ENCODE assay signal across 8 mouse cellular contexts in the genomic region with DNA sequence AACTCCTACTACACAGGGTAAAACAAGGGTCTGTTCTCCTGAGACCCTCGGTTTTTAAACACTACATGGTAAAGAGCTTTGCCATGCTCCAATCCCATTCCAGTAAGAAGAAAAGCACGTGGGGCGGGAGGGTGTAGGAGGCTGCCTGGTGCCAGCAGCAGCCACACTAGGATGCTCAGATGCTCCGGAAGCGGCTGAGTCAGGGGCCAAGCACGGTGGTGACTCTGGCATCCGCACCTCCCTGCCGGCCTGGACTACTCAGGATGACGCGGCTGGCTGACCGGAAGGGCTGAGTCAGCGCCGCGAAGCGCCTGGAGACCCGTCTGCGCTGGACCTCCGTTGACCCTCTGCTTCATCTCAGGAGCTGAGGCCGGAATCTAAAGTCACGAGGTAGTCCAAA. TPM values are rescaled to one million over a fixed set of nuclear protein-coding genes. Genes with fewer than 3 reads are reported as not detected.
A peak's percentile ranks its signal among the peaks of the same experiment; 100 is the strongest.
DNase-seq lines count a peak whose midpoint lies in the region; ATAC-seq and TF ChIP-seq lines count a peak whose summit lies in the region.

No protein-coding gene starts in this region.

- 17% methylated on average over 20 of the region's 20 CpGs for WGBS in hindbrain, embryonic 15.5 days
- WGBS in limb, embryonic 10.5 days: 16% methylated on average over 20 of the region's 20 CpGs
- WGBS in midbrain, embryonic 10.5 days: 23% methylated on average over 20 of the region's 20 CpGs
- WGBS in stomach, embryonic 16.5 days: 13% methylated on average over 20 of the region's 20 CpGs

- H3K36me3 ChIP-seq in hindbrain, embryonic 15.5 days: no peaks in the 10 kb centered on the region
- no peaks in the 10 kb centered on the region for H3K36me3 ChIP-seq in limb, embryonic 10.5 days
- no peaks in the 10 kb centered on the region for H3K36me3 ChIP-seq in midbrain, embryonic 10.5 days
- no peaks in the 10 kb centered on the region for H3K36me3 ChIP-seq in stomach, embryonic 16.5 days (ENCODE audit: control insufficient read depth, insufficient read depth, low read length)

- H3K9ac ChIP-seq in hindbrain, embryonic 15.5 days: peak overlapping the region; percentile 31; the same call in 1 of the 2 replicates
- peak overlapping the region; percentile 55 for H3K9ac ChIP-seq in stomach, embryonic 16.5 days (ENCODE audit: low read length)

- ATAC-seq in hindbrain, embryonic 15.5 days (ENCODE audit: low FRiP score, low read depth): peak; percentile 56; the same call in 1 of the 2 replicates
- peak; percentile 50; the same call in 1 of the 2 replicates for ATAC-seq in stomach, embryonic 16.5 days (ENCODE audit: insufficient read depth, low FRiP score)

- H3K27ac ChIP-seq in gastrocnemius, adult 2 months: peak overlapping the region; percentile 28; the same call in 1 of the 2 replicates
- no peak overlapping the region for H3K27ac ChIP-seq in hindbrain, embryonic 15.5 days (replicated peaks)
- peak overlapping the region; percentile 54 for H3K27ac ChIP-seq in limb, embryonic 10.5 days
- 0 out of 2 replicates have a peak overlapping the region, but pooled peaks have one; percentile 57 for H3K27ac ChIP-seq in midbrain, embryonic 10.5 days (replicated peaks)
- H3K27ac ChIP-seq in stomach, embryonic 16.5 days (ENCODE audit: low read length): no peak overlapping the region

- intact Hi-C loops in gastrocnemius, adult 2 months (cut with DNase I): no loop called here

- no peaks in the 10 kb centered on the region; the same call in 1 of the 2 replicates for H3K4me1 ChIP-seq in hindbrain, embryonic 15.5 days (replicated peaks)
- H3K4me1 ChIP-seq in limb, embryonic 10.5 days: peaks cover 7% of the 10 kb centered on the region
- peaks cover 6% of the 10 kb centered on the region for H3K4me1 ChIP-seq in midbrain, embryonic 10.5 days
- H3K4me1 ChIP-seq in stomach, embryonic 16.5 days (ENCODE audit: control insufficient read depth, insufficient read depth, low read length): no peaks in the 10 kb centered on the region; the same call in 1 of the 2 replicates

- no peaks in the 10 kb centered on the region for H3K27me3 ChIP-seq in hindbrain, embryonic 15.5 days
- no peaks in the 10 kb centered on the region for H3K27me3 ChIP-seq in limb, embryonic 10.5 days (ENCODE audit: low read depth, poor library complexity, severe bottlenecking)
- no peaks in the 10 kb centered on the region for H3K27me3 ChIP-seq in midbrain, embryonic 10.5 days (ENCODE audit: low read depth, poor library complexity, severe bottlenecking)
- no peaks in the 10 kb centered on the region for H3K27me3 ChIP-seq in stomach, embryonic 16.5 days (ENCODE audit: control insufficient read depth, insufficient read depth, low read length)

- TF ChIP-seq CTCF in gastrocnemius, adult 2 months (IDR thresholded peaks at IDR 0.05): no peak

- DNase-seq in adrenal gland, adult (ENCODE audit: inconsistent age in 2 of 2, low spot score in 1 of 2): peak; percentile 87 to 90
- DNase-seq in cerebellum, postnatal 10 days: peak; percentile 65 to 67
- DNase-seq in gastrocnemius, adult 2 months: peak; percentile 49
- DNase-seq in limb, embryonic 10.5 days (ENCODE audit: low spot score): peak; percentile 65
- peak; percentile 57 for DNase-seq in midbrain, embryonic 10.5 days (ENCODE audit: low spot score)
- no peak for DNase-seq in thymus, adult 18-20 months

- peak overlapping the region; percentile 61 for H3K4me3 ChIP-seq in gastrocnemius, adult 2 months
- peak overlapping the region; percentile 26 for H3K4me3 ChIP-seq in hindbrain, embryonic 15.5 days
- peak overlapping the region; percentile 36 for H3K4me3 ChIP-seq in limb, embryonic 10.5 days
- H3K4me3 ChIP-seq in midbrain, embryonic 10.5 days: peak overlapping the region; percentile 34
- H3K4me3 ChIP-seq in stomach, embryonic 16.5 days (replicated peaks; ENCODE audit: low read length): peak overlapping the region; percentile 17

- peak overlapping the region; percentile 54 for H3K4me2 ChIP-seq in hindbrain, embryonic 15.5 days
- peak overlapping the region; percentile 41 for H3K4me2 ChIP-seq in stomach, embryonic 16.5 days (ENCODE audit: low read depth, low read length)

- H3K9me3 ChIP-seq in hindbrain, embryonic 15.5 days: no peaks in the 10 kb centered on the region
- H3K9me3 ChIP-seq in limb, embryonic 10.5 days (replicated peaks): no peaks in the 10 kb centered on the region
- no peaks in the 10 kb centered on the region for H3K9me3 ChIP-seq in midbrain, embryonic 10.5 days (replicated peaks)
- no peaks in the 10 kb centered on the region for H3K9me3 ChIP-seq in stomach, embryonic 16.5 days (replicated peaks; ENCODE audit: control insufficient read depth, low read length)

RNA-seq across cellular contexts. Expression of a gene that starts 15.1 kb away (rescaled TPM):
- 100 to 1,000 TPM in 1 of 2 experiments, 10 to 100 TPM in 1; 96.4 to 101 TPM for total RNA-seq in gastrocnemius, adult 2 months (2021)
- polyA plus RNA-seq in hindbrain, embryonic 15.5 days (2015; fragmentation: Nextera tagmentation; extraction: Ambion mirVana): 41.2 and 44.9 TPM in 2 replicates
- polyA plus RNA-seq in limb, embryonic 10.5 days (2016; fragmentation: Nextera tagmentation; extraction: Ambion mirVana): 49.2 and 51.6 TPM in 2 replicates
- 53.4 and 54.1 TPM in 2 replicates for polyA plus RNA-seq in midbrain, embryonic 10.5 days (2016; fragmentation: Nextera tagmentation; extraction: Ambion mirVana)
- polyA plus RNA-seq in stomach, embryonic 16.5 days (2015; fragmentation: Nextera tagmentation; extraction: Ambion mirVana): 49.4 and 49.5 TPM in 2 replicates

RNA-seq across cellular contexts. Expression of a gene that starts 16.2 kb away (rescaled TPM):
- total RNA-seq in gastrocnemius, adult 2 months (2021): 10 to 100 TPM; 25.4 to 27.0 TPM
- 61.8 and 65.6 TPM in 2 replicates for polyA plus RNA-seq in hindbrain, embryonic 15.5 days (2015; fragmentation: Nextera tagmentation; extraction: Ambion mirVana)
- polyA plus RNA-seq in limb, embryonic 10.5 days (2016; fragmentation: Nextera tagmentation; extraction: Ambion mirVana): 68.4 and 73.9 TPM in 2 replicates
- 74.6 and 76.8 TPM in 2 replicates for polyA plus RNA-seq in midbrain, embryonic 10.5 days (2016; fragmentation: Nextera tagmentation; extraction: Ambion mirVana)
- polyA plus RNA-seq in stomach, embryonic 16.5 days (2015; fragmentation: Nextera tagmentation; extraction: Ambion mirVana): 67.5 and 73.8 TPM in 2 replicates

RNA-seq across cellular contexts. Expression of a gene that starts 42.7 kb away (rescaled TPM):
- total RNA-seq in gastrocnemius, adult 2 months (2021): 10 to 100 TPM; 34.4 to 52.4 TPM
- 44.6 TPM in 2 replicates for polyA plus RNA-seq in hindbrain, embryonic 15.5 days (2015; fragmentation: Nextera tagmentation; extraction: Ambion mirVana)
- polyA plus RNA-seq in limb, embryonic 10.5 days (2016; fragmentation: Nextera tagmentation; extraction: Ambion mirVana): 27.6 and 30.0 TPM in 2 replicates
- polyA plus RNA-seq in midbrain, embryonic 10.5 days (2016; fragmentation: Nextera tagmentation; extraction: Ambion mirVana): 30.2 and 35.4 TPM in 2 replicates
- 24.7 and 27.3 TPM in 2 replicates for polyA plus RNA-seq in stomach, embryonic 16.5 days (2015; fragmentation: Nextera tagmentation; extraction: Ambion mirVana)

RNA-seq across cellular contexts. Expression of a gene that starts 58.0 kb away (rescaled TPM):
- 1 to 10 TPM; 9.4 to 9.8 TPM for total RNA-seq in gastrocnemius, adult 2 months (2021)
- polyA plus RNA-seq in hindbrain, embryonic 15.5 days (2015; fragmentation: Nextera tagmentation; extraction: Ambion mirVana): 15.1 and 15.5 TPM in 2 replicates
- polyA plus RNA-seq in limb, embryonic 10.5 days (2016; fragmentation: Nextera tagmentation; extraction: Ambion mirVana): 23.8 and 27.5 TPM in 2 replicates
- 26.9 and 31.0 TPM in 2 replicates for polyA plus RNA-seq in midbrain, embryonic 10.5 days (2016; fragmentation: Nextera tagmentation; extraction: Ambion mirVana)
- polyA plus RNA-seq in stomach, embryonic 16.5 days (2015; fragmentation: Nextera tagmentation; extraction: Ambion mirVana): 15.0 and 15.9 TPM in 2 replicates

Comparison
In these comparisons a context has a peak if more than half of its experiments do, and no peak if none do; other contexts are left out.
1. DNase-seq: peak in adrenal gland, adult (2 of 2), cerebellum, postnatal 10 days (2 of 2), gastrocnemius, adult 2 months (single experiment), limb, embryonic 10.5 days (single experiment) and midbrain, embryonic 10.5 days (single experiment); none in thymus, adult 18-20 months (0 of 2).
2. H3K27ac ChIP-seq: peak in gastrocnemius, adult 2 months (single experiment), limb, embryonic 10.5 days (single experiment) and midbrain, embryonic 10.5 days (single experiment); none in hindbrain, embryonic 15.5 days (single experiment) and stomach, embryonic 16.5 days (single experiment).
3. Peak in every context shown above with its lines, with median percentiles within 50 percentile points of each other: H3K4me3 ChIP-seq.